Mouse (Mus musculus) kidney, postnatal 0 days (tissue): Measurements from ENCODE around the gene Apob. TPM values are rescaled to one million over a fixed set of nuclear protein-coding genes. Genes with fewer than 3 reads are reported as not detected.

Experiments used
- ATAC-seq: fragments of 200-750 bp; cut with Nextera tagmentation; replicated peaks from 2 replicates; pipeline ENCODE4 v1.8.0; 2017; ENCODE audit warnings: low read depth, moderate number of reproducible peaks, moderate TSS enrichment, moderate library complexity; ENCODE audit not compliant: low FRiP score
- DNase-seq: peaks from one replicate; pipeline ENCODE4 v3.0.0-alpha.2; 2016; ENCODE audit warnings: low spot score
- H3K27ac ChIP-seq: fragments of 300-500 bp; sonication (generic); 2 replicates; pipeline ENCODE4 v1.5.1; 2014; ENCODE audit warnings: mild to moderate bottlenecking
- H3K27me3 ChIP-seq: fragments of 300-500 bp; sonication (generic); 2 replicates; pipeline ENCODE4 v1.6.1; 2014; ENCODE audit warnings: low read length, mixed read lengths; ENCODE audit not compliant: insufficient read depth
- H3K36me3 ChIP-seq: fragments of 300-500 bp; sonication (generic); 2 replicates; pipeline ENCODE4 v1.6.1; 2014; ENCODE audit warnings: low read length, mixed read lengths; ENCODE audit not compliant: insufficient read depth
- H3K4me1 ChIP-seq: fragments of 300-500 bp; sonication (generic); replicated peaks from 2 replicates; pipeline ENCODE4 v1.6.1; 2014; ENCODE audit warnings: antibody characterized with exemption, low read length, mixed read lengths; ENCODE audit not compliant: insufficient read depth
- H3K4me2 ChIP-seq: fragments of 300-500 bp; sonication (generic); 2 replicates; pipeline ENCODE4 v1.6.1; 2014; ENCODE audit warnings: mild to moderate bottlenecking, low read length, moderate library complexity, mixed read lengths
- H3K4me3 ChIP-seq: fragments of 300-500 bp; sonication (generic); replicated peaks from 2 replicates; pipeline ENCODE4 v1.5.1; 2014; ENCODE audit warnings: low read depth, low read length
- H3K9ac ChIP-seq: fragments of 300-500 bp; sonication (generic); 2 replicates; pipeline ENCODE4 v1.6.1; 2014; ENCODE audit warnings: low read depth, low read length
- H3K9me3 ChIP-seq: fragments of 300-500 bp; sonication (generic); replicated peaks from 2 replicates; pipeline ENCODE4 v1.6.1; 2016; ENCODE audit warnings: low read length, inconsistent platforms, mixed read lengths
- CTCF ChIP-seq: IDR thresholded peaks from 2 replicates; pipeline ENCODE4 v1.5.1; 2016; ENCODE audit warnings: antibody characterized with exemption, low read depth, mild to moderate bottlenecking, moderate library complexity
- WGBS: fragments of 180-500 bp; shearing (Covaris S2); extraction: QIAGEN DNeasy Blood & Tissue Kit; methylation state at CpG from one replicate; pipeline ENCODE4 v1.1.7; 2014; 5-methylcytosine and 5-hydroxymethylcytosine counted together
- polyA plus RNA-seq: library from polyadenylated mRNA; unstranded; fragments of >200 nt; fragmentation: Nextera tagmentation; extraction: Ambion mirVana; gene quantifications from 2 replicates; pipeline ENCODE4 v1.2.1, GENCODE M21; 2015

Apob gene
- polyA plus RNA-seq, 1 experiment from 2014 or later = 0.03 TPM

GRCm38 (mm10) chr12:8056001-8056640 is 78.7 kb downstream of the Apob start:
- Histone ChIP-seq H3K36me3 (no peaks in the 10 kb centered on the region), H3K9ac (no peak overlapping the region), H3K4me3 (no peak overlapping the region), H3K27ac (no peak overlapping the region), H3K4me2 (no peak overlapping the region), H3K4me1 (no peaks in the 10 kb centered on the region), H3K9me3 (no peaks in the 10 kb centered on the region), H3K27me3 (no peaks in the 10 kb centered on the region)
- DNase-seq (peak; percentile 17), ATAC-seq (no peak)
- TF ChIP-seq CTCF = no peak
- WGBS = 60% methylated on average over 8 of the region's 8 CpGs

- no peaks in the 10 kb centered on the region for H3K36me3 ChIP-seq
- no peak overlapping the region for H3K27ac ChIP-seq
- no peak overlapping the region for H3K4me3 ChIP-seq
- DNase-seq (peak; percentile 78), ATAC-seq (no peak)
- no peaks in the 10 kb centered on the region for H3K9me3 ChIP-seq
- no peaks in the 10 kb centered on the region for H3K27me3 ChIP-seq
- peak; percentile 97 for TF ChIP-seq CTCF
- no peak overlapping the region for H3K4me2 ChIP-seq
- 16% methylated on average over 3 of the region's 3 CpGs for WGBS
- no peak overlapping the region for H3K9ac ChIP-seq
- H3K4me1 ChIP-seq = no peaks in the 10 kb centered on the region
Measured at GRCm38 (mm10) chr12:8059576-8059975, 82.1 kb downstream of the Apob start.

GRCm38 (mm10) chr12:8063363-8064065 is 86.1 kb downstream of the Apob start:
- Histone ChIP-seq H3K4me2 (no peak overlapping the region), H3K9me3 (no peaks in the 10 kb centered on the region), H3K27me3 (no peaks in the 10 kb centered on the region), H3K4me1 (no peaks in the 10 kb centered on the region), H3K27ac (0 out of 2 replicates have a peak overlapping the region, but pooled peaks have one; percentile 13), H3K36me3 (no peaks in the 10 kb centered on the region), H3K9ac (no peak overlapping the region), H3K4me3 (no peak overlapping the region)
- WGBS = 24% methylated on average over 11 of the region's 11 CpGs
- no peak for TF ChIP-seq CTCF
- peak; percentile 70 for DNase-seq
- ATAC-seq = peak; percentile 86

Other genes starting within 250 kb of the Apob start
- 49.2 and 49.4 TPM in 2 replicates for gene Ldah, start 230.5 kb downstream of the Apob start, polyA plus RNA-seq